Mouse (Mus musculus) cerebellum, adult 2 months (tissue): ENCODE measurements around the gene Olfm2.

Experiments used
- CTCF ChIP-seq: fragments of 200-500 bp; IDR thresholded peaks from 2 replicates; pipeline ENCODE4 v1.5.1; 2011; ENCODE audit warnings: low read depth, mild to moderate bottlenecking, control low read depth, low read length, moderate library complexity, borderline replicate concordance; ENCODE audit not compliant: insufficient read depth
- POLR2A ChIP-seq: fragments of 200-500 bp; IDR thresholded peaks from 2 replicates; pipeline ENCODE4 v1.6.1; 2011; ENCODE audit warnings: low read length, control low read depth, borderline replicate concordance; ENCODE audit not compliant: insufficient read depth

DNA sequence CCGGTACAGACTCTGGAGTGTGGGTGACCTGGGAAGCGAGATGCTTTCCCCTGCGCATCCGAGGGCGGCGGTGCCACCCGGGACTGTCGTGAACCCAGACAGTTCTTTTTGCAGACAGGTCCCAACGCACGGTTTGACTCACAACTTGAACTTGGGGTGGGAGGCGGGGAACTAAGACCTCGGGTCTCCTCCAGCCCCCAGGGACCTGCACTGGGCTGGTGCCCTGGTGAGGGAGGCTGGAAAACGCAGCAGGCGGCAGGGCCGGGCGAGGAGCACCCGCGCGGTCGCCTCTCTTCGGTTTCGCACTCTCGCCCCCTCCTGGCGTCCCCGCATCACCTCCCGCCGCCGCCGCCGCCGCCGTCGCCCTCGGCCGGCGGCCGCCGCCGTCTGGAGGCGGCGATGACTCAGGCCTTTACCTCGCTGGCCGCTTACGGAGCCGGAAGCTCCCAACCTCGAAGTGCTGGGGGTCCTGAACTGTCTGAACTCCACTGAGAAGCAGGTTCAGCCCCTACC is 18.5 kb downstream of the Olfm2 start:
- no peak for TF ChIP-seq CTCF
- no peak for TF ChIP-seq POLR2A
